Mouse (Mus musculus): ENCODE data around the gene Thop1.
"Not testable (repeated sequence)": the region's sequence is repeated elsewhere in the genome, so short reads cannot be mapped to it uniquely, and the experiment has no call there.

The Thop1 gene

DNA sequence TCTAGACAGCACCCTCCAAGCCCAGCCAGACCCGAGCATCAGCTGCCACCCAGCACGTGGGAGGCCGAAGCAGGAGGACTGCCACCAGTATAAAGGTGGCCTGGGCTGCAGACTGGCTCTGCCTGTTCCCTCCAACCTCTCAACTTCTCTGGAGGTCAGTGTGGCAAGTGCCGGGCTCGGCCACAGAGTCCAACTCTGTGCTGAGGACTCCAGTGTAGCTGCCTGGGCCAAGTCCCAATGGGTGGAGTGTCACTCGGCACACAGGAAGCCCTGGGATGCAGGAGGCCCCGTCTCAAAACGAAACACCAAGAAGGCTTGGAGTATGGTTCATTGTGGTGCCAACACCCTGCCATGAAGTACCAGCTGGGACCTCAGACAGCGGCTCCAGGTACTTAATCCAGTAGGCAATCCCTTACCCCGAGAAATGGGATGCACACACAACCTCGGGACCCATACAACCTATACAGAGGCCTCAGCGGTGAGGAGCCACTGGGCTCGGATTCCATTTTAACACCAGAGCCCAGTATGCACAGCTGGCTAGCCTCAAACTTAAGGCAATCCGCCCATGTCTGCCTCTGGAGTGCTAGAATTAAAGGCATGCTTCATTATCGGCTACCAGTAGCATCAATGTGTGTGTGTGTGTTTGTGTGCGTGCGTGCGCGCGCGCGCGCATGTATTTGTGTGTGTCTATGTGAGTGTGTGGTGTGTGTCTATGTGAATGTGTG is 12.3 kb upstream of the Thop1 start:
- DNase-seq (ENCODE audit: low read depth, low spot score) = no peak

DNA sequence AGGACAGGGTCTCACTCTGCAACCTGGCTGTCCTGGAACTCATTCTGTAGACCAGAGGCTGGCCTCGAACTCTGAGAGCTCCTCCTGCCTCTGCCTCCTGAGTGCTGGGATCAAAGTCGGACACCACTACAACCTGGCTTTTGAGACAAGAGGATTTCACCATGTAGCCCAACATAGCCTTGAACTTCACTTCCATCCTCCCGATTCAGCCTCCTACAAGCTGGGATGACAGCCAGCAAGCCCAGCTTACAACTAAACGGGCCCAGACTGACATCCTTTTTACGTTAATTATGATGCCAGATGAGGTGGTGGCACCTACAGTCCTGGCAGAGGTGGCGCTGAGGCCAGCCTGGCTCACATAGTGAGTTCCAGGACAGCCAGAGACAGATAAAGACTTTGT is 10.9 kb upstream of the Thop1 start:
- no peak for DNase-seq (ENCODE audit: low read depth, low spot score)

DNA sequence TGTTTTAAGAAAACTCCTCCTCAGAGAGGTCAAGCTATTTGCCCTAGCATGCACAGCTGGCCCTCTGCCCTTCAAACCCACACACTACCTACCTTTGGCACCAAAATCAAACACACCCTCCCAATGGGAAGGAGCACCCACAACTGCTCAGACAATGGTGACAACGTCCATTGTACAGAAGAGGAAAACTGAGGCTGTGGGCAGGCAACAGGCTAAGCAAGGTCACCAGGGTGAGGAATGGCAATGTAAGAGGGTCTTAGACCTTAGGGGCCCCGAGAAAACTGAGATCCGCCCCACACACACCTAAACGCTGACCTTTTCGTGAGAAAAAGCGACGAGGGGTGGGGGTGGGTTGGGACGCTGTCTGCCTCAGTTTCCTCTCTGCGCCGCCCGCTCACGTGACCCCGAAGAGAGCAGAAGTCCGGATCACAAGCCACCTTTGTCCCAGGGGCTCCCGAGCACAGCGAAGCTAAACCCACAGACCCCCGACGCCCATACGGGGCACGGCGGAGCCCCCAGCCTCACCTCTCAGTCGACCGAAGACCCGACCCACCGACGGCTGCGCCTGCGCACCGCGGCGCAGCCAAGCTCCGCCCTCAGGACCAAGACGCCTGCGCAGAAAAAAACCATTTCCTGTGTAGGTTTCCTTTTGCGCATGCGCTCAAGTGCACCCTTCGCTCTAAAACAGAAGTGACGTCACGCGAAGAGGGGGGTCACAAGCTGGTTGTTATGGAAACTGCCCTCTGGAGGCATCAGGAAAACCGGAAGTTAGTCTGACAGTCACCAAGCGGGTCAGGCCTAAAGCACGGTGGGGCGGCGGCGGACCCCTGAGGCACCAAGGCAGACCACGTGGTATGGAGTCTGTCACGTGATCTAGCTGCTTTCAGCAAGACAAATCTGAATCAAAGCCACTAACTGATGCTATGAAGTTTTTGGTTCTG is 10.0 kb upstream of the Thop1 start, which contains the start of gene Sgta:
Sgta (minus strand) TSS at position 579 of the 941 bp plus-strand sequence.
- DNase-seq (ENCODE audit: low read depth, low spot score) = peak; percentile 100

DNA sequence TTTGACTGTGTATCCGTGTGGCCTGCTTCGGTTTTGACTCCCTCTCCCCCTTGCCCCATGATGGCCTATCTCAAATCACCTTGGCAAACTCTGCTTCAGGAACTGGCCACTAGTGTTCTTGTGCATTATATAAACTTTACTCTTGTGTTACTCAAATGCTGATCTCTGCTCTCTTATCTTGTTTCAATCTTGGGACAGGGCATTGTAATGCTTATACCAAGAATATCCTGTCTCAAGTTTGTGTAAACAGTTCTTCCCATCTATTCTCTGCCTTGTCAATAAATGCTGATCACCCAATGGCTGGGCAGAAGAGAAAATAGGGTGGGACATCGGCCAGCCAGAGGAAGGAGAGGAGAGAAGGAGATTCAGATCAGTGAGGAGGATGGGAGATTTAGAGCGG is 7.1 kb upstream of the Thop1 start:
- DNase-seq (ENCODE audit: low read depth, low spot score) = no peak

DNA sequence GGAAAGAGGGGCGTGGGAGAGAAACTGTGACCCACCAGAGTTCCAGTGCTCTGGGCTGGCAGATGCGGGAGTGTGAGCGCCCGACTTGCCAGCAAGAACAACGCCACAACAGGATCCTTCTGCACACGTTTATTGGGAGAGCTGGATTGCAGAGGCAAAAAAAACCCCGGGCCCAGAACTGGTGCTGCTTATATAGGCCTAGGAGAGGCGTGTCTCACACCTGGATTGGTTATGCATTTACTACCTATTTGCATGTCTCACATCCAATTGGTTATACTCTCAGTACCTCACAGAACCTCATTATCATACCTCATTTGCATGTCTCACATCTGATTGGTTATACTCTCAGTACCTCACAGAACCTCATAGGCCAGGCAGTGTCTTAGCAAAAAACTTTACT is 5.3 kb upstream of the Thop1 start:
- not testable (repeated sequence) for DNase-seq (ENCODE audit: low read depth, low spot score)

DNA sequence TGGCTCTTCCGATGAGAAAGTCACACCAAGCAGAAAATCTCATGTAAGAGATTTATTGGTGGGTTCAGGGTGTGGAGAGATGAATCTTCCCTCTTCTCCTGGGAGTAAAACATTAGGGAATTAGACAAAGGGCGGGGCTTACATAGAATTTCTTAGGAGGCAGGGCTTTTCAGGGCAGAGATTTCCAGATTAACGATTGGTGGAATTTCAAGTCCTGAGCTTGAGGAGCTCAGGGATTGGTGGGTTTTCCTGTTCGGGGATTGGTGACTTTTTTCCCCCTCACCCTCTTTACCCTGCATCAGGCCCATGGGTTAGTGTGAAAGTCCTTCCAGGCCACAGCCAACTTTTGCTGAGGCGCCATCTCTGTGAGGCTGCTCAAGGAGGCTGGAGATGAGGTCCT is 1.1 kb upstream of the Thop1 start:
- no peak for DNase-seq (ENCODE audit: low read depth, low spot score)

DNA sequence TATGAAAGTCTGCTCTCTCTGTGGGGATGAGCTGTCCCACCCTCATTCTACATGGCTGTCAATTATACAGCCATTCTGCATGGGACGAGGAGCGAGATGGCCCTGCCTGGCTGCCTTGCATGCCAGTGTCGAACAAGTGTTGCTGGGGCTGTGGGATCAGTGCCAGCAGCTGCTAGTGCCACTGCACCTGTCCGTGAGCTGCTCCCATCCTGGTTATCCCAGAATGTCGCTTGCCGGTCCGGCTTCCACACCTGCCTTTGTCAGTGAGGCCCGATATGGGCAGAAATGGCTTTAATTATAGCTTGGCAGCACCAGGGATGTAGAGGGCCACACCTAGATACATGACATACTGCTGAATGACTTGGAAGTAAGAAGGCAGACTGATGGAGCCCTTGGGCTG is 2.5 kb downstream of the Thop1 start:
- no peak for DNase-seq (ENCODE audit: low read depth, low spot score)

DNA sequence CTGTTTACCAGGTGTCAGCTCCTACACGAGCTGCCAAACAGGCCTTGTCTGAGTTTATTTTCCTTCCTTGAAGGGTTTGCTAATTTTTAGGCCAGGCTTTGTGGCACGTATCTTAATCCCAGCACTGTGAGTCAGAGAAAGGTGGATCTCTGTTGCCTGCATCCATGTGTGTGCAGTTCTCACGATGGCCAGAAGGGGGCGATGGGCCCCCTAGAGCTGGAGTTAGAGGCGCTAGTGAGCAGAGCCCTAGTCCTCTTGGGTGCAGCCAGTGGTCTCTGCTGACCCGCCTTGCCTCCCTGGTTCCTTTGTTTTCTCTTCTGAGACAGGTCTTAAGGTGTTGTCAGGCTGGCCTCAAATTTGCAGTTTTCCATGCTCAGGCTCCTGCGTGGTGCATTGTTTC is 3.6 kb downstream of the Thop1 start:
- no peak for DNase-seq (ENCODE audit: low read depth, low spot score)

DNA sequence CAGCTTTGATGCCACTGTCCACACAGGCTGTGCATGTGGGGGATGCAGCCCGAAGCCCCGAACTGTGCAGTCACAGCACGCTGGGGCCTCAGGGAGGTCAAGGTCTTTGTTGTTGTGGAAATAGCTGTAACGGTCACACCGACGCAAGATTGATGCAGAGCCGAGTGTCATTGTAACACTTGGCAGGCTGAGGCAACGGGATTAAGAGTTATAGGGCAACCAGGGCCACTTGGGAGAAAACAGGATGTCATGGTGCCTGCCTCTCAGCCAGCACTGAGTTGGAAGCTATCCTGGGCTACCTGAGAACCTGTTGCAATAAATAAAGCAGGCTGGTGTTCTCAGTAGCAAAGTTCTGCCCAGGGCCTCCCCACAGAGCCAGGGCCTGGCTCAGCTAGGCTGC is 5.9 kb downstream of the Thop1 start:
- DNase-seq (ENCODE audit: low read depth, low spot score) = no peak

DNA sequence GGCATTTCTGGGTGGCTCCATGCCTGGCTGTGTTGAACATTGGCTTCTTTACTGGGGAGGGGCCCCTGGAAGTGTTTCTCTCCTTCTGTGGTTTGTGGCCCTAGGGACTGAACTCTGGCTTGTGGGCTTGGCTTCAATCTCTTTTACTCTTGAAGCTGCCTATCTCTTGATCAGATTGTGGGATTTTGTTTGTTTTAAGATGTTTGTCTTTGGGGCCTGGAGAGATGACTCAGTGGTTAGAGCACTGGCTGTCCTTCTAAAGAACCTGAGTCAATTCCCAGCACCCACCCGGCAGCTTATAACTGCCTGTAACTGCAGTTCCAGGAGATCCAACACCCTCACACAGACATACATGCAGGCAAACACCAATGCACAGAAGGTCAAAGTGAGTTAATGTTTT is 6.5 kb downstream of the Thop1 start:
- peak; percentile 48 for DNase-seq (ENCODE audit: low read depth, low spot score)

DNA sequence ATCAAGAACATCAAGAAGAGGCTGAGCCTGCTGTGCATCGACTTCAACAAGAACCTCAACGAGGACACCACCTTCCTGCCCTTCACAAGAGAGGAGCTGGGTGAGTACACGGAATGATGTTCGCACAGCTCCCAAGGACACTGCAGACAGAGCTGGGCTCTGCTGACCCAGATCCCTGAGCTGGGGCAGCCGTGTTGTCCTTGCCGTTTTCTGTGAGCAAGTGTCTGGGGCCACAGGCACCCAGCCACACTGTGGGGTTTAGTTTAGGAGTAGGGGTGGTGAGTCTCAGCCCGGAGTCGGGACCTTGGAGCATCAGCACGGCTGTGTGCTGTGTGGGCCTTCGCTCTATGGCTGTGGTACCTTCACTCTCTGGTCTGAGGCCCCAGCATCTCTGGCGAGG is 8.1 kb downstream of the Thop1 start:
- no peak for DNase-seq (ENCODE audit: low read depth, low spot score)

DNA sequence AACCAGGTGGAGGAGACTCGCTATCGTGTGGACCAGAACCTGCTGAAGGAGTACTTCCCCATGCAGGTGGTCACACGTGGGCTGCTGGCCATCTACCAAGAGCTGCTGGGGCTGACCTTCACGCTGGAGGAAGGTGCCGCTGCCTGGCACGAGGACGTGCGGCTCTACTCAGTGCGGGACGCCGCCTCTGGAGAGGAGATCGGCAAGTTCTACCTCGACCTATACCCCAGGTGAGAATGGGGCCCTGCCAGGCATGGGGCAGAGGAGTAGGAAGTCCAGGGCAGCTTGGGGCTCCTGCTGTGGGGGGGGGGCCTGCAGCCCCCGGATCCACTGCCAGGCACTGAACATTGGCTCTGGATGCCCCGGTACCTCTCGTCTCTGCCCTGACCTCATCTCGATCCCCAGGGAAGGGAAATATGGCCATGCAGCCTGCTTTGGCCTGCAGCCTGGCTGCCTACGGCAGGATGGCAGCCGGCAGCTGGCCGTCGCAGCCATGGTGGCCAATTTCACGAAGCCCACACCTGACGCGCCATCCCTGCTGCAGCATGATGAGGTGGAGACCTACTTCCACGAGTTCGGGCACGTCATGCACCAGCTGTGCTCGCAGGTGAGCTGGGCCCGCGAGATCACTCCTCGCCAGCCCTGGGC is 10.3 kb downstream of the Thop1 start:
- no peak for DNase-seq (ENCODE audit: low read depth, low spot score)

DNA sequence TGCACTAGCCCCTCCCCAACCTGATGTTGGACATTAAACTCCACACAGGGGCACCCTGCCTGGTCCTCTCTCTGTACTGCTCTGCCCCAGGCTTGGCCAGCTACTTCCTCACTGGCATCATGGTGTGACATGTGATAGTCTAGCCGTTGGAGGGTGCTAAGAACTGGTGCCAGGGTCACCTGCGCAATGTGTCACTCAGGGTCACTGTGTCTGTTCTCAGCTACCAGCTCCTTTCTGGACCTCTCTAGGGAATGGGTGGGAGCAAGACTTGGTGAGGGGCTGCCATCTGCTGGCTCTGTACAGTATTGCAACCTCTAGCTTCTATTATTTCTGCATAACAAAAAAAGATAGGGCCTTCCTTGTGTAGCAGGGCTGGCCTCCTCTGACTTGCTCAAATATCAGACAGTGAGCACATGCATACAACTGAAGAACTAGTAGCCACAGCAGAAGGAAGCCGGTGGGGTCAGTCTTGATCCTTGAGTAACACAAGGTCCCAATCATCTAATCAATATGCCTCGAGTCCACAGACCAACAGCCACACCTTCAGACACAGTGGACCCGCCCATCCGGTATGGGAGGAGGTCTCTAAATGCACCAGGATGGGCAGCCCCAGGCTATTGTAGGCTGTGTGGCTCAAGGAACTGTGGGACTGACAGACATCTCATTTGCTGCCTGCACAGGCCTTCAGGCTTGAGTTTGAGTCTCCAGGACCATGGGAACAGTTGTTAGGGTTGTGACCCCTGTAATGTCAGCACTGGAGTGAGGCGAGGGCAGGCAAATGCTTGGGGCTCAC is 12.5 kb downstream of the Thop1 start:
- peak; percentile 84 for DNase-seq (ENCODE audit: low read depth, low spot score)

DNA sequence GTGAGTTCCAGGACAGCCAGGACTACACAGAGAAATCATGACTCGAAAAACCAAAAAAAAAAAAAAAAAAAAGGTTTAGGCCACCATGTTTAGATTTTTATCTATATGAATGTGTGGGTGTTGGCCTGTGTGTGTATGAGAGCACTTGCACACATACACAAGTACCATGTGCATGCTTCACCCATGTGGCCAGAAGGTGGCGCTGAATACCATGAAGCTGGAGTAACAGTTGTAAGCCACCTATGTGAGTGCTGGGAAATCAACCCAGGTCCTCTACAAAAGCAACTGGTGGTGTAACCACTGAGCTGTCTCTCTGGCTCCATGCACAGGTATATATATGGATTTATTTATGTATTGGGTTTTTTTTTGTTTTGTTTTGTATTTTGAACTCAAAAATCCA is 17.2 kb downstream of the Thop1 start:
- DNase-seq (ENCODE audit: low read depth, low spot score) = peak; percentile 24

DNA sequence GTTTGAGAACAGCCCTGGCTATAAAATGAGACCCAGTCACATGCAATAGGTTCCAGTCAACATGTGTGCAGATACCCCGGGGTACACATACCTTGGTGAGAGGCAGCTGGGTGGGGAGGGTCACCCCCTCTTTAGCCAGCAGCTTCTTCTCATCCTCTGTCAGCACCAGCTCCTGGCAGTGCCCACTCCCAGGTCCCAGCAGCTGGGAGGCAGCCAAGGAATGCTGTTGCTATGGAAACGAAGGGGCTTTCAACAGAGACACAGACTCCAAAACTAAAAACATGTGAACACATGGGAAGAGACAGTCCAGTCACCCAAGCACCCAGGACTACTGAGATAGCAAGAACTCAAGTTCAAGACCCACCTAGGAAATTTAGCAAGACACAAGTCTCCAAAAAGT is 19.4 kb downstream of the Thop1 start:
- no peak for DNase-seq (ENCODE audit: low read depth, low spot score)

DNA sequence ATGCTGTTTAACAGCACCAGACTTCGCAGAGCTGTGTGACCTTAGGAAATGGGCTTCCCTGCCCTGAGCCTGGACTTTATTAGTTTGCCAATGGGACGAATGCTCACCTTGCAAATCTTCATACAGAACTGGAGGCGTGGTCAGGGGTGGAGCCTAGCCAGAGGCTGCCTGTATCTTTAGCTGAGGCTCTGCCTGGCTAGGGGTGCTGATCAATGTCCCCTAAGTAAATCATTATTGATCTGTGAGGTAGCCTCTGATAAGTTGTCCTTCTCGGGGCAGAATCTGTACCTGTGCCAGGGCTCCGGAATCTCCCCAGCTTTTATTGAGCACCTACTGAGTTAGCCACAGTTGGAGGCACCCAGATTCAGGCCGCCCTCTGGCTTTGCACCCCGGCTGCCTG is 20.8 kb downstream of the Thop1 start:
- no peak for DNase-seq (ENCODE audit: low read depth, low spot score)

DNA sequence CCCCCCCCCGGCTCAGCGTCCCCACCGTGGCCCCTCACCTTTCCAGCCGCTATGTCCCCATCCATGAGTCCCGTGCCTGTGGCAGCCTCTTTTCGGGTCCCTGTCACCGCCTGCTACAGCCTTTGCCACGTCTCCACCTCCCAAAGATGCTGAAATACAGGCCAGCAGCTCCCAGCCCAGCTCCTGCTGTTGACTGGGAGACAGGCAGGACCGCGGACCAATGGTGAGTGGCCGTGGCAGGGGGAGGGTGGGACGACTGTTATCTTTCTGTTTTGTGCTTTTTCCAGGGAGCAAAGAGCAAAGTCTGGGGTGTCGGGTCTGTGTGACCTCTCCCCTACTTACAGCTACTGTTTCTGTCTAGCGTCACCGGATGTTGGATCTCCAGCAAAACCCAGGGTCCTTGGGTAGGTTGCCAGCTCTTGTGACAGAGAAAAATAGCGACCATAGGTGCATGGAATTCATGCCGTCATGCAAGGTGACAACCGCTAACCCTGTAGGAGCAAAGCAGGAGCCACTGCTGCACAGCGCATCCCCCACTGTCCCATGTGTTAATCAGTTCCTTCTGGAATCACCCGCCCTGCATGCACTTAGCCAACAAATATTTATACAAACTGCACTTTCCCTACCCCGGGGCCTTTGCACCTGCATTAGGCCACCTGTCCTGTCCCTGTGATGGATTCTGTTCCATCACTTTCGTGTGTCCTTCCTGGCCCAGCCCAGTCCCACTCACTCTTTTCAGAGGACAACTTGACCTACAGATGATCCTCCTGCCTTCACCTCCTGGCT is 22.8 kb downstream of the Thop1 start:
- no peak for DNase-seq (ENCODE audit: low read depth, low spot score)

DNA sequence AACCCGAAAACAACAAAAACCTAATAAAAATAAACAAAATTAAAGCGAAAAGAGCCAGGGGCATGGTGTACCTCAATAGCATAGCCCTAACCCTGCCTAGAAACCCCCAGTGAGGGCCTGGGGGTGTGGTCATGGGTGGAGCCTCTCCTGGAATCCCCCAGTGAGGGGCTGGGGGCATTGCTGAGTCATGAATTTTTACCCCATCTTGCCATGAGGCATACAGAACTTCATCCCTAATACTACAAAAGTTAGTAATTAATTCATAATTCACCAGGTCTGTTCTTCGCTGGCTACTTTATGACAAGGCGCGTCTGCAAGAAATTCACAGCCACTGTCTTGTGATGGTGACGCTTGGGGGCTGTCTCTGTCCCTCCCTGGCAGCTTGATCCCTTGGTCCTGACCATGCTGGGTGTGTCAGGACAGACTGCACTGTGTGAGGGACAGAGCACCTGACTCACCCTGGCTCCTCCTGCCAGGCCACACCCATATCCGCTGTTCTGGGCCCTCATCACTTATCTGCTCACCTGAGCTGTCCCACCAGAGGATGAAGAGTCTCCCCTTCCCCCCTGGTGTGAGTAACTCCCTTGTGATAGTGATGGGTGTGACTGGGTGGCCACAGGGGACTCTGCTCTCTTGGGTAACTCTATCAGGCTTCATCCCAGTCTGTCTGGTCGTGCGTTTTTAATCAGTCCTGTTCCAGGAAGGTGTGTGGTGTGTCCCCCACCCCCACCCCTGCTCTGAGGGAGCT is 25.3 kb downstream of the Thop1 start:
- DNase-seq (ENCODE audit: low read depth, low spot score) = no peak

DNA sequence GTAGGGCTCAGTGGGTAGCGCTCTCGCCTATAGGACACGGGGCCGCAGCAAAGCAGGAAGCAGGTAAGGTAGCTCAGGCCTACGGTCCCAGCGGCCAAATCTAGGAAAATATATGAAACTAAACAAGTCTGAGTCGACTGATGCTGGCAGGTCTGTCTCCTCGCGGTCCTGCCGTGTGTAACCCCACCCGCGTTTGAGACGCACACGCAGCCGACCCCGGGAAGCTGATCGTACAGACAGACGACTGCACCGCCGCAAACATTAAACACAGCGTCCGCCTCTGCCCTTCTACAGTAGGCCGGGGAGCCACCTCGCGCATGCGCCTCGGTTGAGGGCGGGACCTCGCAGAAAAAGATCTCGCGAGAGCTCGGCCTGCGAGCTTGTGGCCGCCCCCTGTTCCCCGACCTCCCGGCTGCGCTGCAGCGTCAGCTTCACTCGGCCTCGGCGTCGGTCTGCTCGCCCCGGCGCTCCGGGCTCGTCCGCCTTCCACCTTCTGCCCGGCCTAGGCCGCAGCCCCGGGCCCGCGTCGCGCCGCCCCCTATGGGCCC is 35.8 kb downstream of the Thop1 start, which contains the start of gene Map2k2:
Map2k2 (plus strand) TSS at position 351 of the 548 bp plus-strand sequence.
- DNase-seq (ENCODE audit: low read depth, low spot score) = peak; percentile 96

All from 3T3-L1 (cell line).